ENCODE assay signal across 8 mouse cellular contexts in the genomic region with DNA sequence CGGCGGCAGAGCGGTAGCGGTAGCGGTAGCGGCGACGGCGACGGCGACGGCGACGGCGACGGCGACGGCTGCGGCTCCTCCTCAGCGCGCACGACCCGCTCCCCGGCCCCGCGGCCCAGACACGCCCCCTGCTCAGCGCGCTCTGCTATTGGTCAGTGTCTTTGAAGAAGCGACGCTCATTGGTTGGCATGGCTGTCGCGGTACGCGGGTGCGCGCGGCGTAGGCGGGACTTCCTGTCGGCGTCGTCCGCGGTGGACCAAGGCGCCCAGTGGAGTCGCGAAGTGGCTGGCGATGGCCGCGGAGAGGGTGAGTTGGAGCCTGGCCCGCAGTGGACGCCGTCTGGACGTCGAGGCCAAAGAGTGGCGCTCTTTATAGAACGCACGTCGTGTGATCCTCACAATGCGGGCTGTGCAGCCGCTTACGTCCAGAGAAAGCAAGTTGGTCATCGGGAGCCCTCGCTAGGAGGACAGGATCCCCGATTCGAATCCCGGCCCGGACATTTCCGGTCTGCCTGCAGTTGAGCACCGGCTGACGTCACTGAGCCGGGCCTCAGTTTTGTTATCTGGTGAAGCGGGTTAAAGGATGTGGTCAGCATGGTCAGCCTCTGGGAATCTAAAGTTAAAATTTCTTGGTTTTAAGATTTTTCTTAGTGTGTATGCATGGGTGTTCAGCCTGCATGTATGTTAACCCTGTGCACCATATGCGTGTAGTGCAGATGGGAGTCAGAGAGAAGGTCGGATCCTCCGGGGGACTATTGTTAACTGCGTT. TPM values are rescaled to one million over a fixed set of nuclear protein-coding genes. Genes with fewer than 3 reads are reported as not detected.
A peak's percentile ranks its signal among the peaks of the same experiment; 100 is the strongest.
DNase-seq lines count a peak whose midpoint lies in the region; ATAC-seq and TF ChIP-seq lines count a peak whose summit lies in the region.

Ccl25 (plus strand) TSS at position 228 of the 768 bp plus-strand sequence.
Elavl1 (minus strand) TSS at position 431 of the 768 bp plus-strand sequence.

- H3K27ac ChIP-seq in heart, embryonic 11.5 days (ENCODE audit: low read depth, low read length): peak within 1 kb of the TSS; percentile 84
- peak within 1 kb of the TSS; percentile 90 for H3K27ac ChIP-seq in kidney, embryonic 16.5 days (ENCODE audit: low read length)
- H3K27ac ChIP-seq in liver, adult 2 months (replicated peaks; ENCODE audit: insufficient read depth, low read depth, low read length): peak within 1 kb of the TSS; percentile 81

- H3K9ac ChIP-seq in heart, embryonic 11.5 days (ENCODE audit: low read depth, low read length): peak within 1 kb of the TSS; percentile 99
- peak within 1 kb of the TSS; percentile 99 for H3K9ac ChIP-seq in kidney, embryonic 16.5 days (replicated peaks; ENCODE audit: low read length)
- H3K9ac ChIP-seq in liver, adult 2 months (ENCODE audit: low read depth, low read length): peak within 1 kb of the TSS; percentile 96

- H3K4me1 ChIP-seq in erythroblast, embryonic 14.5 days (ENCODE audit: control insufficient read depth): peaks cover 64% of the 10 kb centered on the region
- H3K4me1 ChIP-seq in heart, embryonic 11.5 days (ENCODE audit: control insufficient read depth, insufficient read depth, low read length): peaks cover 25% of the 10 kb centered on the region
- H3K4me1 ChIP-seq in kidney, embryonic 16.5 days (ENCODE audit: insufficient read depth, low read length): peaks cover 28% of the 10 kb centered on the region
- H3K4me1 ChIP-seq in liver, adult 2 months (ENCODE audit: control insufficient read depth, insufficient read depth, low read length): peaks cover 34% of the 10 kb centered on the region

- peak within 1 kb of the TSS; percentile 93 for H3K4me2 ChIP-seq in heart, embryonic 11.5 days
- H3K4me2 ChIP-seq in kidney, embryonic 16.5 days (replicated peaks; ENCODE audit: low read depth, low read length): peak within 1 kb of the TSS; percentile 81
- H3K4me2 ChIP-seq in myocyte (ENCODE audit: low read depth): peak within 1 kb of the TSS; percentile 90

- H3ac ChIP-seq in C2C12 (ENCODE audit: control insufficient read depth, insufficient read length, low read depth) (peak within 1 kb of the TSS; percentile 98), myocyte (ENCODE audit: control insufficient read depth, insufficient read length) (peak within 1 kb of the TSS; percentile 85)

- TF ChIP-seq CTCF in C2C12 (IDR thresholded peaks at IDR 0.05; ENCODE audit: control insufficient read depth, insufficient read depth, insufficient read length): no peak
- TF ChIP-seq CTCF in brain, embryonic 14.5 days (IDR thresholded peaks at IDR 0.05; ENCODE audit: borderline replicate concordance, extremely low read depth, insufficient read depth, insufficient read length): no peak
- no peak for TF ChIP-seq CTCF in liver, adult 2 months (IDR thresholded peaks at IDR 0.05; ENCODE audit: low read depth, low read length)

- peaks cover 52% of the 10 kb centered on the region for H3K36me3 ChIP-seq in C2C12 (ENCODE audit: control insufficient read depth, insufficient read depth)
- peaks cover 67% of the 10 kb centered on the region for H3K36me3 ChIP-seq in erythroblast, embryonic 14.5 days (ENCODE audit: control insufficient read depth)
- H3K36me3 ChIP-seq in heart, embryonic 11.5 days (ENCODE audit: control insufficient read depth, insufficient read depth, low read length): peaks cover 11% of the 10 kb centered on the region
- peaks cover 30% of the 10 kb centered on the region for H3K36me3 ChIP-seq in kidney, embryonic 16.5 days (ENCODE audit: insufficient read depth, low read length)
- H3K36me3 ChIP-seq in liver, adult 2 months (ENCODE audit: control insufficient read depth, insufficient read depth, low read length): peaks cover 23% of the 10 kb centered on the region; the same call in 1 of the 2 replicates
- H3K36me3 ChIP-seq in myocyte (ENCODE audit: control insufficient read depth, insufficient read depth): peaks cover 31% of the 10 kb centered on the region
- peaks cover 3% of the 10 kb centered on the region; the same call in 1 of the 2 replicates for H3K36me3 ChIP-seq in splenic B cell, adult 2 months (ENCODE audit: control insufficient read depth, insufficient read depth, low read length, poor library complexity, severe bottlenecking)

- H3K79me3 ChIP-seq in C2C12 (ENCODE audit: low read depth): peaks cover 77% of the 10 kb centered on the region

- H3K4me3 ChIP-seq in C2C12 (ENCODE audit: insufficient read depth, poor library complexity, severe bottlenecking) (peak within 1 kb of the TSS; percentile 76), myocyte (peak within 1 kb of the TSS; percentile 72)
- peak within 1 kb of the TSS; percentile 95 for H3K4me3 ChIP-seq in erythroblast, embryonic 14.5 days (replicated peaks)
- H3K4me3 ChIP-seq in heart, embryonic 11.5 days (ENCODE audit: low read depth, low read length): peak within 1 kb of the TSS; percentile 99
- H3K4me3 ChIP-seq in kidney, embryonic 16.5 days (ENCODE audit: low read length): peak within 1 kb of the TSS; percentile 94
- peak within 1 kb of the TSS; percentile 94 for H3K4me3 ChIP-seq in liver, adult 2 months (ENCODE audit: insufficient read depth, low read depth, low read length)

- H3K27me3 ChIP-seq in C2C12 (ENCODE audit: control insufficient read depth, insufficient read depth, insufficient read length) (no peaks in the 10 kb centered on the region), myocyte (ENCODE audit: control insufficient read depth, insufficient read depth, insufficient read length) (no peaks in the 10 kb centered on the region)
- no peaks in the 10 kb centered on the region for H3K27me3 ChIP-seq in erythroblast, embryonic 14.5 days (ENCODE audit: control insufficient read depth)
- no peaks in the 10 kb centered on the region for H3K27me3 ChIP-seq in heart, embryonic 11.5 days (ENCODE audit: control insufficient read depth, insufficient read depth, low read length)
- no peaks in the 10 kb centered on the region for H3K27me3 ChIP-seq in kidney, embryonic 16.5 days (ENCODE audit: insufficient read depth, low read length)
- H3K27me3 ChIP-seq in liver, adult 2 months (ENCODE audit: control insufficient read depth, insufficient read depth, low read length): no peaks in the 10 kb centered on the region
- H3K27me3 ChIP-seq in splenic B cell, adult 2 months (ENCODE audit: control insufficient read depth, insufficient read depth, low read length, poor library complexity, severe bottlenecking): no peaks in the 10 kb centered on the region

- DNase-seq in brain, embryonic 14.5 days (ENCODE audit: low read depth): peak; percentile 99
- DNase-seq in liver, adult 2 months (ENCODE audit: extremely low read depth, low read depth, low spot score): peak; percentile 89
- peak; percentile 98 for DNase-seq in splenic B cell, adult 2 months (ENCODE audit: low read depth, low spot score)

- under 1% methylated on average over 74 of the region's 78 CpGs for WGBS in heart, embryonic 11.5 days (ENCODE audit: insufficient replicate concordance)
- WGBS in kidney, embryonic 16.5 days: under 1% methylated on average over 77 of the region's 78 CpGs
- under 1% methylated on average over 77 of the region's 78 CpGs for WGBS in liver, adult 2 months

- TF ChIP-seq POLR2A in brain, embryonic 14.5 days (IDR thresholded peaks at IDR 0.05; ENCODE audit: borderline replicate concordance, extremely low read depth, insufficient read depth, insufficient read length, poor library complexity, severe bottlenecking): peak; percentile 45; the same call in 1 of the 2 replicates
- peak; percentile 68 for TF ChIP-seq POLR2A in liver, adult 2 months (IDR thresholded peaks at IDR 0.05; ENCODE audit: extremely low read depth, insufficient read depth, low read length)
- peak; percentile 88 for TF ChIP-seq POLR2A in myocyte (IDR thresholded peaks at IDR 0.05; ENCODE audit: insufficient read length, low read depth)

- no peaks in the 10 kb centered on the region for H3K9me3 ChIP-seq in erythroblast, embryonic 14.5 days (ENCODE audit: control insufficient read depth, low read length)
- H3K9me3 ChIP-seq in heart, embryonic 11.5 days (replicated peaks; ENCODE audit: control insufficient read depth, low read length): no peaks in the 10 kb centered on the region
- no peaks in the 10 kb centered on the region for H3K9me3 ChIP-seq in kidney, embryonic 16.5 days (ENCODE audit: low read length)

- ATAC-seq in heart, embryonic 11.5 days (replicated peaks; ENCODE audit: insufficient number of reproducible peaks, low FRiP score, low TSS enrichment): peak; percentile 99
- ATAC-seq in kidney, embryonic 16.5 days (ENCODE audit: low FRiP score, low TSS enrichment): peak; percentile 98

- H3K79me2 ChIP-seq in C2C12 (ENCODE audit: control insufficient read depth, insufficient read depth) (peaks cover 82% of the 10 kb centered on the region), myocyte (ENCODE audit: control insufficient read depth, insufficient read depth) (peaks cover 78% of the 10 kb centered on the region)
- peaks cover 47% of the 10 kb centered on the region for H3K79me2 ChIP-seq in liver, adult 2 months (ENCODE audit: control insufficient read depth, insufficient read depth, low read length)

TF ChIP-seq in C2C12, 6 proteins besides CTCF, POLR2A, EP300 and RAD21 (continues in another document):
- TF ChIP-seq MYOD1 (IDR thresholded peaks at IDR 0.05; ENCODE audit: control insufficient read depth, insufficient read length, low read depth): no peak
- TF ChIP-seq CEBPB (IDR thresholded peaks at IDR 0.05; ENCODE audit: low read depth): no peak

TF ChIP-seq in myocyte, 11 proteins besides CTCF, POLR2A, EP300 and RAD21 (continues in another document):
- TF ChIP-seq REST (IDR thresholded peaks at IDR 0.05; ENCODE audit: insufficient read depth, insufficient read length) (no peak), POLR2AphosphoS2 (IDR thresholded peaks at IDR 0.05; ENCODE audit: insufficient read length, low read depth) (peak; percentile 87)

RNA-seq across cellular contexts. Expression of gene Ccl25, which starts in this region (rescaled TPM):
- 6.0 TPM for polyA plus RNA-seq in C2C12 (2012; fragmentation: generic; extraction: Trizol)
- polyA plus RNA-seq in brain, embryonic 14.5 days (2012; rRNA removed): 14.0 and 14.8 TPM in 2 replicates
- 0.06 and 0.15 TPM in 2 replicates for polyA plus RNA-seq in erythroblast, embryonic 14.5 days (2012)
- polyA plus RNA-seq in heart, embryonic 11.5 days (2014; fragmentation: Nextera tagmentation; extraction: Ambion mirVana): 13.4 and 14.2 TPM in 2 replicates
- 15.5 and 20.6 TPM in 2 replicates for polyA plus RNA-seq in kidney, embryonic 16.5 days (2015; fragmentation: Nextera tagmentation; extraction: Ambion mirVana)
- total RNA-seq in liver, adult 2 months (2014; rRNA removed): 10.9 and 11.7 TPM in 2 replicates
- 2.4 and 3.3 TPM in 2 replicates for polyA plus RNA-seq in liver, adult 2 months (2012; rRNA removed)
- polyA plus RNA-seq in myocyte (2012; fragmentation: generic; extraction: Trizol): 6.7 TPM

RNA-seq across cellular contexts. Expression of gene Elavl1, which starts in this region (rescaled TPM):
- 63.8 TPM for polyA plus RNA-seq in C2C12 (2012; fragmentation: generic; extraction: Trizol)
- 55.8 and 63.9 TPM in 2 replicates for polyA plus RNA-seq in brain, embryonic 14.5 days (2012; rRNA removed)
- polyA plus RNA-seq in erythroblast, embryonic 14.5 days (2012): 1.1 and 1.2 TPM in 2 replicates
- polyA plus RNA-seq in heart, embryonic 11.5 days (2014; fragmentation: Nextera tagmentation; extraction: Ambion mirVana): 207 and 208 TPM in 2 replicates
- 231 and 245 TPM in 2 replicates for polyA plus RNA-seq in kidney, embryonic 16.5 days (2015; fragmentation: Nextera tagmentation; extraction: Ambion mirVana)
- total RNA-seq in liver, adult 2 months (2014; rRNA removed): 23.0 and 29.8 TPM in 2 replicates
- polyA plus RNA-seq in liver, adult 2 months (2012; rRNA removed): 18.1 and 18.8 TPM in 2 replicates
- 44.2 TPM for polyA plus RNA-seq in myocyte (2012; fragmentation: generic; extraction: Trizol)

Comparison
In these comparisons a context has a peak if more than half of its experiments do, and no peak if none do; other contexts are left out.
1. Peak in every context shown above with its lines: DNase-seq, ATAC-seq, H3K4me3 ChIP-seq and H3K27ac ChIP-seq.